Mouse (Mus musculus): Measurements from ENCODE around the gene Galnt12. TPM values are rescaled to one million over a fixed set of nuclear protein-coding genes. Genes with fewer than 3 reads are reported as not detected.

Gene Galnt12
- polyA plus RNA-seq, 1 experiment from 2014 or later = 19.2 TPM

- no peak overlapping the region for H3K4me2 ChIP-seq (replicated peaks; ENCODE audit: low read depth)
These were observed 40.2 kb downstream of the Galnt12 start for GRCm38 (mm10) chr4:47131931-47132330.

GRCm38 (mm10) chr4:47132413-47132812, 40.7 kb downstream of the Galnt12 start:
- H3K4me2 ChIP-seq (replicated peaks; ENCODE audit: low read depth) = no peak overlapping the region
- no peak overlapping the region for H3K4me3 ChIP-seq (ENCODE audit: low read depth, low read length)
- no peak for ATAC-seq
- H3K27ac ChIP-seq (ENCODE audit: low read depth, low read length) = no peak overlapping the region
- no peaks in the 10 kb centered on the region for H3K9me3 ChIP-seq (ENCODE audit: control insufficient read depth)
- WGBS = 61% methylated on average over 3 of the region's 3 CpGs
- no peaks in the 10 kb centered on the region for H3K27me3 ChIP-seq (replicated peaks; ENCODE audit: control insufficient read depth, insufficient read depth, low read length)
- H3K9ac ChIP-seq (ENCODE audit: low read depth, low read length) = no peak overlapping the region
- H3K4me1 ChIP-seq (replicated peaks; ENCODE audit: control insufficient read depth, insufficient read depth, low read length) = no peaks in the 10 kb centered on the region
- no peaks in the 10 kb centered on the region for H3K36me3 ChIP-seq (ENCODE audit: control insufficient read depth, insufficient read depth)
- no peak for TF ChIP-seq CTCF (IDR thresholded peaks at IDR 0.05; ENCODE audit: low read depth)

More at GRCm38 (mm10) chr4:47131931-47132330, 40.2 kb downstream of the Galnt12 start:
- no peaks in the 10 kb centered on the region for H3K4me1 ChIP-seq (replicated peaks; ENCODE audit: control insufficient read depth, insufficient read depth, low read length)
- WGBS = 77% methylated on average over 3 of the region's 3 CpGs
- no peak for TF ChIP-seq CTCF (IDR thresholded peaks at IDR 0.05; ENCODE audit: low read depth)
- H3K36me3 ChIP-seq (ENCODE audit: control insufficient read depth, insufficient read depth) = no peaks in the 10 kb centered on the region
- ATAC-seq = no peak
- H3K27me3 ChIP-seq (replicated peaks; ENCODE audit: control insufficient read depth, insufficient read depth, low read length) = no peaks in the 10 kb centered on the region
- H3K27ac ChIP-seq (ENCODE audit: low read depth, low read length) = no peak overlapping the region
- H3K4me3 ChIP-seq (ENCODE audit: low read depth, low read length) = no peak overlapping the region
- no peak overlapping the region for H3K9ac ChIP-seq (ENCODE audit: low read depth, low read length)
- no peaks in the 10 kb centered on the region for H3K9me3 ChIP-seq (ENCODE audit: control insufficient read depth)

- H3K9me3 ChIP-seq (ENCODE audit: control insufficient read depth) = no peaks in the 10 kb centered on the region
- H3K27me3 ChIP-seq (replicated peaks; ENCODE audit: control insufficient read depth, insufficient read depth, low read length) = no peaks in the 10 kb centered on the region
- TF ChIP-seq CTCF (IDR thresholded peaks at IDR 0.05; ENCODE audit: low read depth) = no peak
- no peak overlapping the region; the same call in 1 of the 2 replicates for H3K27ac ChIP-seq (ENCODE audit: low read depth, low read length)
- no peak overlapping the region for H3K9ac ChIP-seq (ENCODE audit: low read depth, low read length)
- H3K4me3 ChIP-seq (ENCODE audit: low read depth, low read length) = no peak overlapping the region
- no peaks in the 10 kb centered on the region for H3K4me1 ChIP-seq (replicated peaks; ENCODE audit: control insufficient read depth, insufficient read depth, low read length)
- no peak overlapping the region for H3K4me2 ChIP-seq (replicated peaks; ENCODE audit: low read depth)
- no peaks in the 10 kb centered on the region for H3K36me3 ChIP-seq (ENCODE audit: control insufficient read depth, insufficient read depth)
- WGBS = 66% methylated on average over 8 of the region's 8 CpGs
- ATAC-seq = no peak
These were observed 45.0 kb downstream of the Galnt12 start for GRCm38 (mm10) chr4:47136699-47137101.

GRCm38 (mm10) chr4:47137479-47137878, 45.8 kb downstream of the Galnt12 start:
- no peak for ATAC-seq
- no peak overlapping the region for H3K4me3 ChIP-seq (ENCODE audit: low read depth, low read length)
- H3K27ac ChIP-seq (ENCODE audit: low read depth, low read length) = no peak overlapping the region
- no peaks in the 10 kb centered on the region for H3K4me1 ChIP-seq (replicated peaks; ENCODE audit: control insufficient read depth, insufficient read depth, low read length)
- no peaks in the 10 kb centered on the region for H3K27me3 ChIP-seq (replicated peaks; ENCODE audit: control insufficient read depth, insufficient read depth, low read length)
- no peak overlapping the region for H3K9ac ChIP-seq (ENCODE audit: low read depth, low read length)
- 67% methylated on average over 5 of the region's 5 CpGs for WGBS
- TF ChIP-seq CTCF (IDR thresholded peaks at IDR 0.05; ENCODE audit: low read depth) = no peak
- H3K9me3 ChIP-seq (ENCODE audit: control insufficient read depth) = no peaks in the 10 kb centered on the region
- no peak overlapping the region for H3K4me2 ChIP-seq (replicated peaks; ENCODE audit: low read depth)
- no peaks in the 10 kb centered on the region for H3K36me3 ChIP-seq (ENCODE audit: control insufficient read depth, insufficient read depth)

- TF ChIP-seq CTCF (IDR thresholded peaks at IDR 0.05; ENCODE audit: low read depth) = no peak
- H3K27ac ChIP-seq (ENCODE audit: low read depth, low read length) = no peak overlapping the region
- no peaks in the 10 kb centered on the region for H3K9me3 ChIP-seq (ENCODE audit: control insufficient read depth)
- 81% methylated on average over 7 of the region's 7 CpGs for WGBS
- no peak for ATAC-seq
- H3K4me2 ChIP-seq (replicated peaks; ENCODE audit: low read depth) = no peak overlapping the region
- H3K36me3 ChIP-seq (ENCODE audit: control insufficient read depth, insufficient read depth) = no peaks in the 10 kb centered on the region
- no peak overlapping the region for H3K9ac ChIP-seq (ENCODE audit: low read depth, low read length)
- no peaks in the 10 kb centered on the region for H3K27me3 ChIP-seq (replicated peaks; ENCODE audit: control insufficient read depth, insufficient read depth, low read length)
- no peaks in the 10 kb centered on the region for H3K4me1 ChIP-seq (replicated peaks; ENCODE audit: control insufficient read depth, insufficient read depth, low read length)
- H3K4me3 ChIP-seq (ENCODE audit: low read depth, low read length) = no peak overlapping the region
These were observed 46.7 kb downstream of the Galnt12 start for GRCm38 (mm10) chr4:47138411-47138810.

GRCm38 (mm10) chr4:47138967-47139777, 47.5 kb downstream of the Galnt12 start:
- ATAC-seq = 0 out of 2 replicates have a peak, but pooled peaks have one; percentile 25
- H3K36me3 ChIP-seq (ENCODE audit: control insufficient read depth, insufficient read depth) = no peaks in the 10 kb centered on the region
- H3K27ac ChIP-seq (ENCODE audit: low read depth, low read length) = no peak overlapping the region
- no peaks in the 10 kb centered on the region for H3K4me1 ChIP-seq (replicated peaks; ENCODE audit: control insufficient read depth, insufficient read depth, low read length)
- H3K4me2 ChIP-seq (replicated peaks; ENCODE audit: low read depth) = no peak overlapping the region
- no peaks in the 10 kb centered on the region for H3K9me3 ChIP-seq (ENCODE audit: control insufficient read depth)
- H3K27me3 ChIP-seq (replicated peaks; ENCODE audit: control insufficient read depth, insufficient read depth, low read length) = no peaks in the 10 kb centered on the region
- WGBS = 35% methylated on average over 9 of the region's 9 CpGs
- no peak for TF ChIP-seq CTCF (IDR thresholded peaks at IDR 0.05; ENCODE audit: low read depth)
- H3K4me3 ChIP-seq (ENCODE audit: low read depth, low read length) = no peak overlapping the region
- no peak overlapping the region for H3K9ac ChIP-seq (ENCODE audit: low read depth, low read length)
